Mouse (Mus musculus): ENCODE measurements around the gene Fzd2.

DNA sequence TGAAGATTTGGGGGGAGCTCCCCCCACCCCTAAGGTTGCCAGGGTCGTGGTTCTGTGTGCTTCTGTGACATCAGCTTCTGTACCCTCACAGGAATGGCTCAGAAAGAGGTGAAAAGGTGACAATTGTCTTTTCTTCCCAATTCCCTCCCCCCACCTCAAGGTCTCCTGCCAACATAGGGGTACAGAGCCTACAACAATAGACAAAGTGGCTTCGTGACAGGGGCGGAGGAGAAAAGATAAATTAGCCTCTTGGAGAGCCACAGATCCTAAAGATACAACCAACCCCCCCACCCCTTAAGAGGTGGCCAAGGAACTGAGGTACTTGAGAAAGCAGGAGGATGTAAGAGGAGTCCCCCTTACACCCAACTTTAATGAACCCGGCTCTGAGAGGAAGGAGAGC, 4.5 kb downstream of the Fzd2 start:
- no peak for TF ChIP-seq MAFK (IDR thresholded peaks at IDR 0.05; ENCODE audit: insufficient read depth, low read depth, low read length)
- no peak for TF ChIP-seq ZC3H11A (IDR thresholded peaks at IDR 0.05; ENCODE audit: borderline replicate concordance, low read depth, low read length)
- TF ChIP-seq CHD2 (IDR thresholded peaks at IDR 0.05; ENCODE audit: low read depth, low read length), result no peak
- no peak for TF ChIP-seq ZNF384 (IDR thresholded peaks at IDR 0.05; ENCODE audit: low read depth, low read length)

Data from ES-E14 (cell line).